Mouse (Mus musculus): ENCODE results near the gene Vim. TPM values are rescaled to one million over a fixed set of nuclear protein-coding genes. Genes with fewer than 3 reads are reported as not detected.
"Not testable (repeated sequence)": the region's sequence is repeated elsewhere in the genome, so short reads cannot be mapped to it uniquely, and the experiment has no call there.

Vim gene
- polyA plus RNA-seq, 1 experiment, result 826 TPM

- no peak for DNase-seq
- no peaks in the 10 kb centered on the region for H3K4me1 ChIP-seq (replicated peaks; ENCODE audit: control insufficient read depth, insufficient read depth, low read length)
- no peak overlapping the region for H3K27ac ChIP-seq (ENCODE audit: control insufficient read depth, insufficient read depth, low read length)
- H3K27me3 ChIP-seq (ENCODE audit: control insufficient read depth, insufficient read depth, low read length), result no peaks in the 10 kb centered on the region
- no peak overlapping the region for H3K4me3 ChIP-seq (ENCODE audit: control insufficient read depth, insufficient read depth, low read length)
- no peaks in the 10 kb centered on the region for H3K36me3 ChIP-seq (ENCODE audit: control insufficient read depth, insufficient read depth, low read length)
- TF ChIP-seq CTCF (IDR thresholded peaks at IDR 0.05; ENCODE audit: borderline replicate concordance, control insufficient read depth, extremely low read depth, insufficient read depth, low read length, poor library complexity), result no peak
- no peak for TF ChIP-seq POLR2A (IDR thresholded peaks at IDR 0.05; ENCODE audit: control insufficient read depth, extremely low read depth, insufficient read depth, low read length, poor library complexity)
Observed at GRCm38 (mm10) chr2:13603093-13603492, 29.4 kb downstream of the Vim start.

GRCm38 (mm10) chr2:13603636-13604035 lies 29.9 kb downstream of the Vim start:
- not testable (repeated sequence) for DNase-seq; H3K36me3 ChIP-seq (ENCODE audit: control insufficient read depth, insufficient read depth, low read length); H3K4me3 ChIP-seq (ENCODE audit: control insufficient read depth, insufficient read depth, low read length); H3K27ac ChIP-seq (ENCODE audit: control insufficient read depth, insufficient read depth, low read length); H3K27me3 ChIP-seq (ENCODE audit: control insufficient read depth, insufficient read depth, low read length); H3K4me1 ChIP-seq (replicated peaks; ENCODE audit: control insufficient read depth, insufficient read depth, low read length)
- 92% methylated on average over 5 of the region's 5 CpGs for WGBS

- WGBS, result 86% methylated on average over 7 of the region's 7 CpGs
- H3K4me3 ChIP-seq (ENCODE audit: control insufficient read depth, insufficient read depth, low read length), result no peak overlapping the region
- TF ChIP-seq CTCF (IDR thresholded peaks at IDR 0.05; ENCODE audit: borderline replicate concordance, control insufficient read depth, extremely low read depth, insufficient read depth, low read length, poor library complexity), result no peak
- no peak for TF ChIP-seq POLR2A (IDR thresholded peaks at IDR 0.05; ENCODE audit: control insufficient read depth, extremely low read depth, insufficient read depth, low read length, poor library complexity)
- H3K27ac ChIP-seq (ENCODE audit: control insufficient read depth, insufficient read depth, low read length), result no peak overlapping the region
- no peak for DNase-seq
- H3K36me3 ChIP-seq (ENCODE audit: control insufficient read depth, insufficient read depth, low read length), result no peaks in the 10 kb centered on the region
- no peaks in the 10 kb centered on the region for H3K4me1 ChIP-seq (replicated peaks; ENCODE audit: control insufficient read depth, insufficient read depth, low read length)
- no peaks in the 10 kb centered on the region for H3K27me3 ChIP-seq (ENCODE audit: control insufficient read depth, insufficient read depth, low read length)
Observed at GRCm38 (mm10) chr2:13630136-13630832, 56.6 kb downstream of the Vim start.

Other genes starting within 250 kb of the Vim start
- gene Cubn, start 82.1 kb upstream of the Vim start, polyA plus RNA-seq (2012; rRNA removed), result 0.05 and 0.06 TPM in 2 replicates
- 2.8 and 3.0 TPM in 2 replicates for gene Trdmt1, start 29.3 kb upstream of the Vim start, polyA plus RNA-seq (2012; rRNA removed)
- gene St8sia6, start 220.1 kb downstream of the Vim start, polyA plus RNA-seq (2012; rRNA removed), result 1.1 TPM in 2 replicates